Mouse (Mus musculus) hindbrain, embryonic 14.5 days (tissue): Measurements from ENCODE around the gene Josd2. TPM values are rescaled to one million over a fixed set of nuclear protein-coding genes. Genes with fewer than 3 reads are reported as not detected.

ENCODE experiments used
- ATAC-seq: fragments of 200-750 bp; cut with Nextera tagmentation; 2 replicates; pipeline ENCODE4 v1.8.0; 2017; ENCODE audit warnings: moderate number of reproducible peaks, mild to moderate bottlenecking, moderate TSS enrichment, moderate library complexity; ENCODE audit not compliant: low FRiP score
- DNase-seq: peaks from one replicate; pipeline ENCODE4 v3.0.0-alpha.2; 2015; ENCODE audit warnings: low spot score
- H3K27ac ChIP-seq: fragments of 300-500 bp; sonication (generic); 2 replicates; pipeline ENCODE4 v1.5.1; 2014; ENCODE audit warnings: mild to moderate bottlenecking, moderate library complexity
- H3K27me3 ChIP-seq: fragments of 300-500 bp; sonication (generic); 2 replicates; pipeline ENCODE4 v1.6.1; 2014; ENCODE audit warnings: mild to moderate bottlenecking, low read length, mixed read lengths; ENCODE audit not compliant: control insufficient read depth, insufficient read depth
- H3K36me3 ChIP-seq: fragments of 300-500 bp; sonication (generic); replicated peaks from 2 replicates; pipeline ENCODE4 v1.6.1; 2014; ENCODE audit not compliant: control insufficient read depth, insufficient read depth
- H3K4me1 ChIP-seq: fragments of 300-500 bp; sonication (generic); replicated peaks from 2 replicates; pipeline ENCODE4 v1.6.1; 2014; ENCODE audit warnings: antibody characterized with exemption, low read length, mixed read lengths; ENCODE audit not compliant: control insufficient read depth, insufficient read depth
- H3K4me2 ChIP-seq: fragments of 300-500 bp; sonication (generic); replicated peaks from 2 replicates; pipeline ENCODE4 v1.6.1; 2014; ENCODE audit warnings: mild to moderate bottlenecking, moderate library complexity
- H3K4me3 ChIP-seq: fragments of 300-500 bp; sonication (generic); replicated peaks from 2 replicates; pipeline ENCODE4 v1.5.1; 2014; ENCODE audit warnings: mild to moderate bottlenecking, low read length
- H3K9ac ChIP-seq: fragments of 300-500 bp; sonication (generic); 2 replicates; pipeline ENCODE4 v1.6.1; 2014
- H3K9me3 ChIP-seq: fragments of 300-500 bp; sonication (generic); 2 replicates; pipeline ENCODE4 v1.6.1; 2016; ENCODE audit warnings: low read length; ENCODE audit not compliant: control insufficient read depth
- WGBS: fragments of 180-500 bp; shearing (Covaris S2); extraction: QIAGEN DNeasy Blood & Tissue Kit; methylation state at CpG from one replicate; pipeline ENCODE4 v1.1.7; 2014; 5-methylcytosine and 5-hydroxymethylcytosine counted together
- polyA plus RNA-seq: library from polyadenylated mRNA; unstranded; fragments of >200 nt; fragmentation: Nextera tagmentation; extraction: Ambion mirVana; gene quantifications from 2 replicates; pipeline ENCODE4 v1.2.1, GENCODE M21; 2014

The Josd2 gene
- polyA plus RNA-seq, 1 experiment from 2014 or later, result 33.4 TPM

DNA sequence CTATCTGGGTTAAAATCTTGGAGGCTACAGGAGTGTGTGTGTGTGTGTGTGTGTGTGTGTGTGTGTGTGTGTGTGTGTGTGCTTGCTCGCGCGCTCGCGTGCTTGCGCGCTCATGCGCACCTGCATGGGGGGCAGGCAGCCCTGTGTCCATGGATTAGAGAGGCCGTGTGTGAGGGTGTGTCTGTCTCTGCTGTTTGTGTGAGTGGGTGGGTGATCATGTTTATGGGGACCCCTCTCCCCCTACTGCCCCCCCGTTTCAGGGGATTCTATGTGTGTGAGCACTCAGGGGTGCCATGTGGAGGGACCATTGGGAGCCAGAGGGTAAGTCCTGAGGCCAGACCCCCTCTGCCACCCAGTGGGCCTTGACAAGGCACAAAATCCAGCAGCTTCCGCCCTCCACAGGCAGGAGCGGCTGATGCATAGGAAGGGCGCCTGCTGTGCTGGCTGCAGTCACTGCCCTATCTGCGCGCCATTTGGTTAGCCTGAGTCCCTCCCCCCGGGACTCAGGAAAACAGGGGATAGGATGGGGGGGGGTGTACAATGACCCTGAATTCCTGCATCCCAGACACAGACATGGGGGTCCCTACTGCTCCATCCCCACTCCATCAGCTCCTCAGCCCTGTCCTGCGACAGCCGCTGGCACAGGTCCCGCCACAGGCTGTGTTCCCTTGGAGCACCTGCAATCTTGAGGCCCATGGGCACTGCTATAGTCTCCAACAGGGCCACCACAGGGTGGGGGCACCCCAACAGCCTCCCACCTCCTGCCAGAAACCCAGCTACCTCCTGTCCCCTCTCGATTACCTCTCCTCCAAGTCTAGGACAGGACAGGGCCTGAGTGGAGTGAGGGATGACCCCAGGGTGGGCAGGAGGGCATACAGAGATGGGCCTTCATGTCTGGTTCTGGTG is 24.3 kb upstream of the Josd2 start:
- Histone ChIP-seq H3K9ac (peak overlapping the region; percentile 100), H3K36me3 (peaks cover 41% of the 10 kb centered on the region), H3K4me1 (peaks cover 52% of the 10 kb centered on the region), H3K27ac (peak overlapping the region; percentile 100), H3K9me3 (no peaks in the 10 kb centered on the region), H3K27me3 (no peaks in the 10 kb centered on the region), H3K4me2 (peak overlapping the region; percentile 98), H3K4me3 (peak overlapping the region; percentile 91)
- peak; percentile 31; the same call in 1 of the 2 replicates for ATAC-seq
- WGBS, result 5% methylated on average over 20 of the region's 20 CpGs
- peak; percentile 68 for DNase-seq

DNA sequence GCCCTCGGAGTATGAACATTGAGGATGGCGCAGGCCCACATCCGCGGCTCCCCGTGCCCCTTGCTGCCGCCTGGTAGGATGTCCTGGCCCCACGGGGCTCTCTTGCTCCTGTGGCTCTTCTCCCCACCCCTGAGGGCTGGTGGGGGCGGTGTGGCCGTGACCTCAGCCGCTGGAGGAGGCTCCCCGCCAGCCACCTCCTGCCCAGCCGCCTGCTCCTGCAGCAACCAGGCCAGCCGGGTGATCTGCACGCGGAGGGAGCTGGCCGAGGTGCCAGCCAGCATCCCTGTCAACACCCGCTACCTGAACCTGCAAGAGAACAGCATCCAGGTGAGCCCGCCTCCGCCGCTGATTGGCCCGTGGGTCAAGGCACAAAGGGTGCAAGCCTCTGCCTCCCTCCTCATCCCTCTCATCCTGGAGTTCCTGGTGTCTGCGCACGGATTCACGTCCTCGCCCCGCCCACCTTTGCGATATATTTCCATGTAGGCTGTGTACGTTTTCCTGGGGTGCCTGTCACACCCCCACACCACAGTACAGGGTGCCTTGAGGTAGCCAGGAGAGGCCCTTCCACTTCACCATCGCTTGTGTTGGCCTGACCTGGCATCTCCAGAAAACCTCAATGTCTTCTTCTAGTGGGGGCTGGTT is 22.8 kb upstream of the Josd2 start:
- Histone ChIP-seq H3K4me1 (peaks cover 55% of the 10 kb centered on the region), H3K9ac (peak overlapping the region; percentile 100), H3K4me3 (peak overlapping the region; percentile 91), H3K27me3 (no peaks in the 10 kb centered on the region), H3K27ac (no peak overlapping the region), H3K9me3 (no peaks in the 10 kb centered on the region), H3K36me3 (peaks cover 56% of the 10 kb centered on the region), H3K4me2 (peak overlapping the region; percentile 98)
- DNase-seq (no peak), ATAC-seq (no peak)
- WGBS, result 29% methylated on average over 28 of the region's 29 CpGs

DNA sequence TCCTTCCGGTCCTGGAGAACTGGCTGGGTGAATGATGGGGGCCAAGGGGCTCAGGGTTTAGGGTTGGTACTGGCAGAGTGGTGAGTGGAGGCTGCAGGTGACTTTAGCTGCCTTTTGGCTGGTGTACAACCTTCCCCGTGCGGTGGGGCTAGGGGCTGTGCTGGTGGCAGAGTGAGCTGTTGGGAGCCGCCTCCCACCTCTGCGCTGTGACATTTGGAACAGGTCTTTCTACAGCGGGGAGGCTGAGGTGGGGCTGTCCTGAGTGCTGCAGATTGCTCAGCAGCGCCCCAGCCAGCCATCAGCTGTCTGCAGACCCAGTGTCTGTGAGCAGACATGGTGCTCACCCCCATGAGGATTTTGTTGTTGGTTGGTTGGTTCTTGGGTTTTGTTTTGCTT is 22.3 kb upstream of the Josd2 start:
- ATAC-seq (no peak), DNase-seq (no peak)
- Histone ChIP-seq H3K9ac (peak overlapping the region; percentile 100), H3K4me3 (peak overlapping the region; percentile 91), H3K4me1 (peaks cover 55% of the 10 kb centered on the region), H3K4me2 (peak overlapping the region; percentile 98), H3K9me3 (no peaks in the 10 kb centered on the region), H3K36me3 (peaks cover 61% of the 10 kb centered on the region), H3K27ac (no peak overlapping the region), H3K27me3 (no peaks in the 10 kb centered on the region)
- 41% methylated on average over 7 of the region's 7 CpGs for WGBS

DNA sequence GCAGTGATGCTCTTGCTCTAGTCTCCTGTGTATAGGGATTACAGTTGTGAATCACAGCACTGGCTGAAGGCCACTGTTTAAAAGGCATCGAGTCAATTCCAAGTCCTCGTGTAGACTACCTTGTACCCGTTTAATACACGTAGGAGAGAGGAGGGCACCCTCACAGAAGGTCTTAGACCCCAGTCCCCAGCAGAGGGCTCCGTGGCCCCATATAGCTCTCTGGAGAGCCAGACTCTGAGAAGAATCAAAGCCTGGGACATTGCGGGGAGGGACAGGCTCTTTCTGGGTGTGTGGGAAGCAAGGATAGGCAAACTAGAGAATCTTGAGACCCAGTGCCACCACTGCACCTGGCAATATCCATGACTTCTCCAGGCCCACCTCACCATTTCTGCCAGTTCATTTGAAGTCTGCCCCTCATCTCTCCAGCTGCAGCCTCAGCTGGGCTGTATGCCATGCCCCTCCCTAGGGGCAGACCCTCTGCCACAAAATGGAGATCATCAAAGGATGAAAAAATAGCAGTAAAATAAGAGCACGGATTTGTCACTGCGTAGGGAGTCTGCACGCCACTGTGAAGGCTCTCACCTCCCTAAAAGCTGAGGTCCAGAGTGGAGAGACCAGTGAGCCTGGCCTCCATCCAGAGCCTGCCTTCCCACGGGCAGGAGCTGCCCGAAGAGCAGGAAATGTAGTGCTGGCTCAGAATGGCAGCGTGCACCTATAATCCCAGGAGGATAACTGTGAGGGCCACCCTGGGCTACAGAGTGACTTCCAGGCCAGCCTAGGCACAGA is 21.5 kb upstream of the Josd2 start:
- Histone ChIP-seq H3K27ac (no peak overlapping the region), H3K9me3 (no peaks in the 10 kb centered on the region), H3K9ac (0 out of 2 replicates have a peak overlapping the region, but pooled peaks have one; percentile 40), H3K27me3 (no peaks in the 10 kb centered on the region), H3K4me3 (no peak overlapping the region), H3K4me1 (peaks cover 52% of the 10 kb centered on the region), H3K4me2 (peak overlapping the region; percentile 98), H3K36me3 (peaks cover 65% of the 10 kb centered on the region)
- WGBS, result 46% methylated on average over 12 of the region's 12 CpGs
- ATAC-seq, result no peak
- DNase-seq, result no peak

DNA sequence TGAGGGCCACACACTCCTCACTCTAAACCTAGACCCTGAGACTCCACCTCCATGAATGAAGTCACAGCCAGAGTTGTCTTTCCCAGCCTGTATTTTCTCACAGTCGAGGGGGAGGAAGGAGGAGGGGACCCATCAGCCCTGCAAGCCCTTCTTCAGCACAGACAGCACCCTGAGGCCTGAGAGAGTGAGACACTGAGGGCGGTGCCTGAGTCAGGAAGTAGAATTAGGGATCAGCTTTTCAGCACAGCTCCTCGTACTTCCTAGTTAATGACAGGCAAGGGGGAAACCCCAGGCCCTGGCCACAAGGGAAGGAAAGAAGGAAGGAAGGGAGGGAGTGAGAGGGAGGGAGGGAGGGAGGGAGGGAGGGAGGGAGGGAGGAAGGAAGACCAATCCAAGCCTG is 14.5 kb upstream of the Josd2 start:
- Histone ChIP-seq H3K27me3 (no peaks in the 10 kb centered on the region), H3K36me3 (peaks cover 78% of the 10 kb centered on the region), H3K4me1 (peaks cover 24% of the 10 kb centered on the region), H3K4me3 (no peak overlapping the region), H3K4me2 (no peak overlapping the region), H3K9ac (no peak overlapping the region), H3K9me3 (no peaks in the 10 kb centered on the region), H3K27ac (no peak overlapping the region)
- 22% methylated on average over 3 of the region's 3 CpGs for WGBS
- ATAC-seq (no peak; the same call in 1 of the 2 replicates), DNase-seq (no peak)

DNA sequence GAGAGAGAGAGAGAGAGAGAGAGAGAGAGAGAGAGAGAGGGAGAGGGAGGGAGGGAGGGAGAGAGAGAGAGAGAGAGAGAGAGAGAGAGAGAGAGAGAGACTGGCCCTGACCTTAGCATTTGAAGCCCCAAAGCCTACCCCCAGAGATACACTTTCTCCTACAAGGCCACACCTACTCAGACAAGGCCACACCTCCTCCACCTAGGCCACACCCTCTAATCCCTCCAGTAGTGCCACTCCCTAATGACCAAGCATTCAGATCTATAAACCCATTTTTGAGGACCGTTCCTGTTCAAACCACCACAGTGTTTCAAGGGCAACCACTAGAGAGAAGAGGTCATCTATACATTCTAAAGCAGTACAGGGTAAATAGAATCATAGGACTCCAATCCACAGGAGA is 11.5 kb upstream of the Josd2 start:
- ATAC-seq, result no peak
- Histone ChIP-seq H3K27ac (no peak overlapping the region), H3K27me3 (no peaks in the 10 kb centered on the region), H3K4me1 (peaks cover 18% of the 10 kb centered on the region), H3K4me3 (no peak overlapping the region), H3K4me2 (no peak overlapping the region), H3K36me3 (peaks cover 81% of the 10 kb centered on the region), H3K9ac (no peak overlapping the region), H3K9me3 (no peaks in the 10 kb centered on the region)
- no peak for DNase-seq
- WGBS, result 85% methylated on average over 1 of the region's 1 CpGs

DNA sequence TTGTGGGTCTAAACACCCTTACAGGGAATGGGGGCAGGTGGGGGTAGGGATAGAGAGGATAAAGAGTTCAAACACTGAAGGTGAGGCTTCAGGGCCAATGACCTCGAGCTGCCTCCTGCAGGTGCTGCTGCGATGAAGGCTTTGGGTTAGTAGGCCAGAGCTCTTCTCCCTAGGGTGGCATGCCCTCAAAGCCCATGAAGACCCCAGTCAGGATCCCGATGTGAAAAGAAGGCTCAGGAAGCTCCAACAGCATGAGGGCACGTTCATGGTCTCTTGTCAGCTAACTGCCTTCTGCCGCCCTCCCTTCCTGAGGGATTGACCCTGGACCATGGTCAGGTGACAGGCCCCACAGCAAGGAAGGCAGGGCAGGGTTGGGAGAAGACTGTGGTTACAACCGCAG is 7.7 kb upstream of the Josd2 start:
- ATAC-seq (no peak), DNase-seq (no peak)
- no peak overlapping the region for H3K27ac ChIP-seq
- no peak overlapping the region for H3K4me3 ChIP-seq
- 76% methylated on average over 6 of the region's 6 CpGs for WGBS
- no peak overlapping the region for H3K4me2 ChIP-seq
- H3K4me1 ChIP-seq, result peaks cover 19% of the 10 kb centered on the region
- H3K36me3 ChIP-seq, result peaks cover 86% of the 10 kb centered on the region
- H3K9me3 ChIP-seq, result no peaks in the 10 kb centered on the region
- no peak overlapping the region for H3K9ac ChIP-seq
- no peaks in the 10 kb centered on the region for H3K27me3 ChIP-seq

DNA sequence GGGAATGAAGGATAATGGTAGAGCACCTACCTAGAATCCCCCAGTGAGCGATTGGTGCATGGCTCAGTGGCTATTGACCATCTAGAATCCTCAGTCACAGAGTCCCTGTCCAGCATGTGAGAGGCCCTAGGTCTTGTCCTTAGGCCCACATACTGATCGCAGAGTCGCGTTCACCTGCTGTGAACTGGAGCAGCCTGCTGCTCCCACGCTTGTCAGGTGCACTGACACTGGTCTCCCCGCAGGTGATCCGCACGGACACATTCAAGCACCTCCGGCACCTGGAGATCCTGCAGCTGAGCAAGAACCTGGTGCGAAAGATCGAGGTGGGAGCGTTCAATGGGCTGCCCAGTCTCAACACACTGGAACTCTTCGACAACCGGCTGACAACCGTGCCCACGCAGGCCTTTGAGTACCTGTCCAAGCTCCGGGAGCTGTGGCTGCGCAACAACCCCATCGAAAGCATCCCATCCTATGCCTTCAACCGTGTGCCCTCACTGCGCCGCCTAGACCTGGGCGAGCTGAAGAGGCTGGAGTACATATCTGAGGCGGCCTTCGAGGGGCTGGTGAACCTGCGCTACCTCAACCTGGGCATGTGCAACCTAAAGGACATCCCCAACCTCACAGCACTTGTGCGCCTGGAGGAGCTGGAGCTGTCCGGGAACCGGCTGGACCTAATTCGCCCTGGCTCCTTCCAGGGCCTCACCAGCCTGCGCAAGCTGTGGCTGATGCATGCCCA is 6.8 kb upstream of the Josd2 start:
- ATAC-seq, result no peak
- H3K36me3 ChIP-seq, result peaks cover 78% of the 10 kb centered on the region

More for the DNA sequence above, 6.8 kb upstream of the Josd2 start:
- Histone ChIP-seq H3K27ac (no peak overlapping the region), H3K4me1 (peaks cover 23% of the 10 kb centered on the region), H3K9ac (no peak overlapping the region), H3K27me3 (no peaks in the 10 kb centered on the region), H3K4me3 (no peak overlapping the region), H3K9me3 (no peaks in the 10 kb centered on the region), H3K4me2 (no peak overlapping the region)
- no peak for DNase-seq
- 84% methylated on average over 31 of the region's 31 CpGs for WGBS
